Comparison of ENCODE assay signal across 11 mouse cellular contexts in genomic region chr14:48582080-48582479, GRCm38 (mm10).
DNase-seq lines count a peak whose midpoint lies in the region; ATAC-seq and TF ChIP-seq lines count a peak whose summit lies in the region.
"Had no signal": no experiment of that assay in that cellular context is flagged by ENCODE, and none has a peak within 500 bp of the region (broad histone marks: within the 10 kb centered on the region; RNA-seq: fewer than 3 reads in every experiment).

No protein-coding gene starts in this region.

- no peaks in the 10 kb centered on the region for H3K9me3 ChIP-seq in embryonic facial prominence, embryonic 11.5 days (replicated peaks; ENCODE audit: control insufficient read depth, low read length)
- H3K9me3 ChIP-seq: forebrain, embryonic 10.5 days; heart, embryonic 12.5 days; neural tube, embryonic 12.5 days had no signal

- DNase-seq in embryo, embryonic 10 days (ENCODE audit: low spot score) = peak; percentile 50
- DNase-seq in embryo, embryonic 9.5 days (ENCODE audit: extremely low spot score) = no peak
- DNase-seq in left cerebral cortex, adult 2 months (ENCODE audit: extremely low spot score in 1 of 2, low spot score in 2 of 2) = no peak
- no peak for DNase-seq in left cerebral cortex, adult 9 months (ENCODE audit: low spot score in 2 of 2)
- peak; percentile 33 for DNase-seq in ES-CJ7 (ENCODE audit: low read depth, low spot score)
- DNase-seq in embryonic facial prominence, embryonic 11.5 days (ENCODE audit: low spot score) = peak; percentile 40
- no peak for DNase-seq in testis, postnatal 10 days (ENCODE audit: low spot score)

- H3K27ac ChIP-seq in left cerebral cortex, adult 2 months = no peak overlapping the region
- no peak overlapping the region for H3K27ac ChIP-seq in embryonic facial prominence, embryonic 11.5 days (replicated peaks; ENCODE audit: low read depth, low read length)
- H3K27ac ChIP-seq: forebrain, embryonic 10.5 days; neural tube, embryonic 12.5 days had no signal

- no peaks in the 10 kb centered on the region for H3K4me1 ChIP-seq in embryonic facial prominence, embryonic 11.5 days (ENCODE audit: control insufficient read depth, insufficient read depth, low read length)
- H3K4me1 ChIP-seq: heart, embryonic 12.5 days; neural tube, embryonic 12.5 days had no signal

- peak; percentile 21 for TF ChIP-seq CTCF in left cerebral cortex, adult 2 months (IDR thresholded peaks at IDR 0.05)

- ATAC-seq in embryonic facial prominence, embryonic 11.5 days (replicated peaks; ENCODE audit: insufficient number of reproducible peaks, low FRiP score, low TSS enrichment, low read depth) = no peak
- no peak for ATAC-seq in inflammation-experienced regulatory T-cells, adult 6 months

- H3K36me3 ChIP-seq in embryonic facial prominence, embryonic 11.5 days (replicated peaks; ENCODE audit: control insufficient read depth, insufficient read depth, low read depth, low read length) = no peaks in the 10 kb centered on the region
- H3K36me3 ChIP-seq: forebrain, embryonic 10.5 days; heart, embryonic 12.5 days; neural tube, embryonic 12.5 days had no signal

- H3K27me3 ChIP-seq in embryonic facial prominence, embryonic 11.5 days (ENCODE audit: control insufficient read depth, insufficient read depth, low read length) = no peaks in the 10 kb centered on the region
- H3K27me3 ChIP-seq: neural tube, embryonic 12.5 days had no signal

- intact Hi-C loops in left cerebral cortex, adult 2 months (cut with DNase I) = no loop called here

- no peak overlapping the region for H3K9ac ChIP-seq in embryonic facial prominence, embryonic 11.5 days (replicated peaks; ENCODE audit: low read length)
- H3K9ac ChIP-seq: heart, embryonic 12.5 days; neural tube, embryonic 12.5 days had no signal

- H3K4me3 ChIP-seq in left cerebral cortex, adult 2 months = no peak overlapping the region
- no peak overlapping the region for H3K4me3 ChIP-seq in embryonic facial prominence, embryonic 11.5 days (ENCODE audit: low read depth, low read length)
- H3K4me3 ChIP-seq: forebrain, embryonic 10.5 days; heart, embryonic 12.5 days; neural tube, embryonic 12.5 days had no signal

- H3K4me2 ChIP-seq in embryonic facial prominence, embryonic 11.5 days (ENCODE audit: low read depth, low read length) = no peak overlapping the region
- H3K4me2 ChIP-seq: heart, embryonic 12.5 days; neural tube, embryonic 12.5 days had no signal

- WGBS in embryonic facial prominence, embryonic 11.5 days = 87% methylated on average over 1 of the region's 1 CpGs

Comparison
In these comparisons a context has a peak if more than half of its experiments do, and no peak if none do; other contexts are left out.
1. DNase-seq: peak in embryo, embryonic 10 days (single experiment), ES-CJ7 (single experiment) and embryonic facial prominence, embryonic 11.5 days (single experiment); none in embryo, embryonic 9.5 days (single experiment), left cerebral cortex, adult 2 months (0 of 2), left cerebral cortex, adult 9 months (0 of 2) and testis, postnatal 10 days (single experiment).